Mouse (Mus musculus) myocyte (in vitro differentiated cells): ENCODE measurements around the gene Ktn1. TPM values are rescaled to one million over a fixed set of nuclear protein-coding genes. Genes with fewer than 3 reads are reported as not detected.

Source experiments
- H3K27me3 ChIP-seq: one replicate; pipeline ENCODE4 v1.6.1; 2011; ENCODE audit not compliant: control insufficient read depth, insufficient read depth, insufficient read length
- H3K36me3 ChIP-seq: one replicate; pipeline ENCODE4 v1.6.1; 2011; ENCODE audit not compliant: control insufficient read depth, insufficient read depth
- H3K4me2 ChIP-seq: one replicate; pipeline ENCODE4 v1.6.1; 2011; ENCODE audit warnings: low read depth, control low read depth
- H3K4me3 ChIP-seq: one replicate; pipeline ENCODE4 v1.5.1; 2011; ENCODE audit warnings: mild to moderate bottlenecking, control low read depth, moderate library complexity
- H3K79me2 ChIP-seq: one replicate; pipeline ENCODE4 v1.6.1; 2011; ENCODE audit not compliant: control insufficient read depth, insufficient read depth
- H3ac ChIP-seq: one replicate; pipeline ENCODE4 v1.6.1; 2011; ENCODE audit not compliant: control insufficient read depth, insufficient read length
- CEBPB ChIP-seq: IDR thresholded peaks from 2 replicates; pipeline ENCODE4 v1.6.1; 2011; ENCODE audit warnings: mild to moderate bottlenecking, moderate library complexity; ENCODE audit not compliant: poor library complexity, insufficient read depth, severe bottlenecking
- E2F4 ChIP-seq: IDR thresholded peaks from one replicate; pipeline ENCODE4 v1.6.1; 2011; ENCODE audit warnings: mild to moderate bottlenecking, control low read depth, moderate library complexity; ENCODE audit not compliant: insufficient read depth
- MAX ChIP-seq: IDR thresholded peaks from one replicate; pipeline ENCODE4 v1.6.1; 2011; ENCODE audit warnings: low read depth, mild to moderate bottlenecking, control low read depth
- MYOD1 ChIP-seq, 3 experiments: IDR thresholded peaks; one replicate each; pipeline ENCODE4 v1.6.1; 2011; ENCODE audit warnings: control low read depth in 2 of 3, low read depth in 2 of 3, mild to moderate bottlenecking in 2 of 3, moderate library complexity in 1 of 3; ENCODE audit not compliant: insufficient read length in 2 of 3, control insufficient read depth in 1 of 3
- MYOG ChIP-seq, 3 experiments: IDR thresholded peaks; one replicate each; pipeline ENCODE4 v1.6.1; 2011; ENCODE audit warnings: control low read depth in 2 of 3, low read depth in 2 of 3, mild to moderate bottlenecking in 2 of 3; ENCODE audit not compliant: insufficient read length in 2 of 3, control insufficient read depth in 1 of 3, insufficient read depth in 1 of 3
- POLR2A ChIP-seq: IDR thresholded peaks from one replicate; pipeline ENCODE4 v1.6.1; 2011; ENCODE audit warnings: low read depth, mild to moderate bottlenecking, control low read depth, moderate library complexity; ENCODE audit not compliant: insufficient read length
- POLR2AphosphoS2 ChIP-seq: IDR thresholded peaks from one replicate; pipeline ENCODE4 v1.6.1; 2011; ENCODE audit warnings: low read depth, control low read depth; ENCODE audit not compliant: insufficient read length
- REST ChIP-seq: IDR thresholded peaks from one replicate; pipeline ENCODE4 v1.6.1; 2011; ENCODE audit warnings: mild to moderate bottlenecking, control low read depth, moderate library complexity; ENCODE audit not compliant: insufficient read depth, insufficient read length
- SRF ChIP-seq: IDR thresholded peaks from one replicate; pipeline ENCODE4 v1.6.1; 2011; ENCODE audit warnings: low read depth; ENCODE audit not compliant: control insufficient read depth, insufficient read length
- TCF12 ChIP-seq: IDR thresholded peaks from one replicate; pipeline ENCODE4 v1.6.1; 2011; ENCODE audit warnings: mild to moderate bottlenecking, control low read depth; ENCODE audit not compliant: poor library complexity, insufficient read depth, severe bottlenecking
- TCF3 ChIP-seq: IDR thresholded peaks from one replicate; pipeline ENCODE4 v1.6.1; 2011; ENCODE audit warnings: low read depth, control low read depth; ENCODE audit not compliant: insufficient read length
- USF1 ChIP-seq: IDR thresholded peaks from one replicate; pipeline ENCODE4 v1.6.1; 2011; ENCODE audit warnings: low read depth, mild to moderate bottlenecking, control low read depth, moderate library complexity
- polyA plus RNA-seq: library from polyadenylated mRNA; unstranded; fragments of >200 nt; fragmentation: generic; extraction: Trizol; gene quantifications from one replicate; pipeline ENCODE4 v1.2.1, GENCODE M21; 2012; ENCODE audit warnings: missing spikeins

Ktn1 gene
- polyA plus RNA-seq, 1 experiment: 16.8 TPM

DNA sequence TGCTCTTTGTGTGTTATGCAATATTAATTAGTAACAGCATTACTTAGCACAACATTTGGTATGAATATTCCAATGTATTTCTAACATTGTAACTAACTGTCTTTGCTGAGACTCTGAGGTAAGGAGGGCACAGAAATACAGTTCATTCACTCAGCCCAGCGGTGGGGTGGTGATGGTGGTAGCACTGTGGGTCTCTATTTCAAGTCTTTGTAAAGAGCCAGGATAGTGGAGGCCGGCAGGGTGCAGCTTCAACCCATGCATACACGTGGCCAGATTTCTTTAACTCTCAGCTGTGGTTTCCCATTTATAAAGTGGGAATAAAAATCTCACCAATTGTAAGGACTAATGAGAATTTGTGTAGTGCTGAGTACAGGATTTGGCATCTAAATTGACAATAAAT is 67.5 kb downstream of the Ktn1 start:
- Histone ChIP-seq H3K36me3 (peaks cover 45% of the 10 kb centered on the region), H3ac (no peak overlapping the region), H3K4me3 (no peak overlapping the region), H3K4me2 (no peak overlapping the region), H3K27me3 (no peaks in the 10 kb centered on the region), H3K79me2 (no peaks in the 10 kb centered on the region)
- no peak for TF ChIP-seq POLR2A
- TF ChIP-seq REST: no peak
- no peak for TF ChIP-seq POLR2AphosphoS2
- no peak for TF ChIP-seq MAX
- no peak for TF ChIP-seq TCF12
- TF ChIP-seq MYOD1 (IDR thresholded peaks at IDR 0.05; ENCODE audit: control insufficient read depth in 1 of 3, insufficient read length in 2 of 3, low read depth in 2 of 3): no peak
- no peak for TF ChIP-seq SRF
- TF ChIP-seq E2F4: no peak
- no peak for TF ChIP-seq MYOG (IDR thresholded peaks at IDR 0.05; ENCODE audit: control insufficient read depth in 1 of 3, insufficient read depth in 1 of 3, insufficient read length in 2 of 3, low read depth in 2 of 3)

- no peak overlapping the region for H3K4me2 ChIP-seq
- H3K36me3 ChIP-seq: peaks cover 37% of the 10 kb centered on the region
- no peak overlapping the region for H3ac ChIP-seq
- H3K4me3 ChIP-seq: no peak overlapping the region
- no peaks in the 10 kb centered on the region for H3K27me3 ChIP-seq
- TF ChIP-seq MYOG (IDR thresholded peaks at IDR 0.05; ENCODE audit: control insufficient read depth in 1 of 3, insufficient read depth in 1 of 3, insufficient read length in 2 of 3, low read depth in 2 of 3): no peak
- no peak for TF ChIP-seq TCF3
- no peak for TF ChIP-seq REST
- TF ChIP-seq TCF12: no peak
- TF ChIP-seq CEBPB: no peak
- no peak for TF ChIP-seq E2F4
- TF ChIP-seq MYOD1 (IDR thresholded peaks at IDR 0.05; ENCODE audit: control insufficient read depth in 1 of 3, insufficient read length in 2 of 3, low read depth in 2 of 3): no peak
- no peak for TF ChIP-seq USF1
- no peak for TF ChIP-seq MAX
- no peak for TF ChIP-seq POLR2AphosphoS2
- TF ChIP-seq POLR2A: no peak
- TF ChIP-seq SRF: no peak
- no peaks in the 10 kb centered on the region for H3K79me2 ChIP-seq
These were observed 69.8 kb downstream of the Ktn1 start for GRCm38 (mm10) chr14:47717916-47718606.

- Histone ChIP-seq H3ac (no peak overlapping the region), H3K79me2 (no peaks in the 10 kb centered on the region), H3K27me3 (no peaks in the 10 kb centered on the region), H3K4me2 (no peak overlapping the region), H3K4me3 (no peak overlapping the region), H3K36me3 (peaks cover 41% of the 10 kb centered on the region)
- TF ChIP-seq E2F4 (no peak), CEBPB (no peak), MYOG (IDR thresholded peaks at IDR 0.05; ENCODE audit: control insufficient read depth in 1 of 3, insufficient read depth in 1 of 3, insufficient read length in 2 of 3, low read depth in 2 of 3) (no peak), USF1 (no peak), POLR2AphosphoS2 (no peak), SRF (no peak), MAX (no peak), MYOD1 (IDR thresholded peaks at IDR 0.05; ENCODE audit: control insufficient read depth in 1 of 3, insufficient read length in 2 of 3, low read depth in 2 of 3) (no peak), REST (no peak), POLR2A (no peak), TCF12 (no peak), TCF3 (no peak)
These were observed 71.8 kb downstream of the Ktn1 start for GRCm38 (mm10) chr14:47720023-47720422.

DNA sequence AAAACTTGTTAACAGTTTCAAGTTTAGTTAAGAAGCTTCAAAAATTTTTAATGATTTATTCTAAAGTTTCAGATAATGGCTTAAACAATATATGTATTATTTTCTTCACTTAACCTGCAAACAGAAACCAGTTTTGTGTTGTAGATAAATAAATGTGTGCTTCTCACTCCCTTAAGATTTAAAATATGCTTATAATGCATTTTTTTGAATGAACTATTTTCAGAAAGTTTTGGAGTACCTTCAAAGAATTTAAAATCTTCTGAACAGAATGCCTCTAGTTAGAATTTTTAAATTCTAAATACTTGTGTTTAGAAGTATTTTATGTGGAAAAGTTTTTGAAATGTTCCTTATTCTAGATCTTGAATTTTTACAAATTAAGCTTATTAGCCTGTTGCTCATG is 74.8 kb downstream of the Ktn1 start:
- Histone ChIP-seq H3ac (no peak overlapping the region), H3K79me2 (no peaks in the 10 kb centered on the region), H3K4me2 (no peak overlapping the region), H3K27me3 (no peaks in the 10 kb centered on the region), H3K4me3 (no peak overlapping the region), H3K36me3 (peaks cover 46% of the 10 kb centered on the region)
- no peak for TF ChIP-seq POLR2AphosphoS2
- TF ChIP-seq MAX: no peak
- no peak for TF ChIP-seq MYOG (IDR thresholded peaks at IDR 0.05; ENCODE audit: control insufficient read depth in 1 of 3, insufficient read depth in 1 of 3, insufficient read length in 2 of 3, low read depth in 2 of 3)
- no peak for TF ChIP-seq CEBPB
- no peak for TF ChIP-seq TCF3
- TF ChIP-seq MYOD1 (IDR thresholded peaks at IDR 0.05; ENCODE audit: control insufficient read depth in 1 of 3, insufficient read length in 2 of 3, low read depth in 2 of 3): no peak
- TF ChIP-seq SRF: no peak
- no peak for TF ChIP-seq USF1
- TF ChIP-seq POLR2A: no peak
- TF ChIP-seq E2F4: no peak
- no peak for TF ChIP-seq REST
- TF ChIP-seq TCF12: no peak
